Mouse (Mus musculus): ENCODE data around the gene Slc16a13.

DNA sequence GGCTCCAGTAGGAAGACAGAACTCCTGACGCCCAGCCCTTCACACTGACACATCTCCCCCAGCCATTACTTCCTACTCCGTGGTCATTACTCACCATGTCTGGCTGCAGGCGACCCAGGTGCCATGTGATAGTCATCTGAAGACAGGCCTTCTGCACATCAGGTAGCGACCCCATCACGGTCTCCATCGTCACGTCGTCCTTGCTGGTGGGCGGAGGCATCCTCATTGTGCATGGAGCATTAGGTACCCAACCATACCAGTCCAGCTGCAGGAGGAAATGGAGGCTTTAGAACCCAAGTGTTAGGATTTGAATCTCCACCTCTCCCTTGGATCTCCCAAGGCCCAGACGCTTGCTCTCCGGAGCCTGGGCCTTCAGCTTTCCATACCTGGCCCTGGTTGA, 21.7 kb upstream of the Slc16a13 start:
- TF ChIP-seq CTCF (IDR thresholded peaks at IDR 0.05; ENCODE audit: low read depth) (no peak), EP300 (IDR thresholded peaks at IDR 0.05; ENCODE audit: low read depth) (no peak)

Data from heart, postnatal 0 days (tissue).